Mouse (Mus musculus): ENCODE results near the gene Cyp1a2.
"Not testable (repeated sequence)": the region's sequence is repeated elsewhere in the genome, so short reads cannot be mapped to it uniquely, and the experiment has no call there.

Cyp1a2 gene

DNA sequence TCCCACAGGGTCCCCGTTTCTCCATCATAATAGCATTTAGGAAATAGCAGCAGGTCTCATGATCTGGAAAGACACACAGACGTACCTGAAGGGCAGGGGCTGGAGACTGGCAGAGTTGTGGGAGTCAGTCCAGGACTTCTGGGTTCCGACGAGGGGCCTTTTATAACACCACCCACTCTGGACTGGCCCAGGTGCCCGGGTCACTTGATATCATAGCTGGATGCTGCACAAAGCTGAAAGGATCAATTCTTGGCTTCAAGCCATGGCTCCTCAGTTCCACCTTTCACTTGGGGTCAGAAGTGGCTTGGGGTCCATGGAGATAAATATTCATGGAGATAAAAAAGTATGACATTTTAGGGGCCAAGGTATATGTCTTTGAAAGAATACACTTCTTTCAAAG lies at the start of gene Cyp1a2:
Gene Cyp1a2 (minus strand): TSS at position 184 of the 400 bp plus-strand sequence.
- in situ Hi-C loops (cut with MboI; ENCODE audit: low sequenced_read_pairs) = no loop called here

DNA sequence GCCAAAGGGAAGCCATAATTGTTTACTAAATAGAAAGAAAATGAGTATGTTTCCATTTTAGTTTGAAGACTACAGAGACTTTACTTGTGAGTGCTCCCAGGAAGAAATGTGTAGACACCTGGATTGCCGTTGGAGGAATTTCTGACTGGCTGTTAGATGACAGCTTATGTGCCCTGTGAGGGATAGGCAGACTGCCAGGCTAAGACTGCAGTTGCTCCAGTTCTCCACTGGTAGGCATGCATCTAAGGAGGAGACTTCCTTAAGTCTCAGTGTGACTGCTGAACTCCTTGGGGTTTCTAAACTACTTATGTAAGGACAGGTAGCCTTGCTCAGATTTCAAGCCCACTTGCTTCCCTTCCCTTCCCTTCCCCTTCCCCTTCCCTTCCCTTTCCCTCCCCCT lies 44.8 kb upstream of the Cyp1a2 start:
- in situ Hi-C loops (cut with MboI; ENCODE audit: low sequenced_read_pairs) = no loop called here

GRCm38 (mm10) chr9:57724701-57725100 lies 41.2 kb upstream of the Cyp1a2 start:
- in situ Hi-C loops (cut with MboI; ENCODE audit: low sequenced_read_pairs) = no loop called here

DNA sequence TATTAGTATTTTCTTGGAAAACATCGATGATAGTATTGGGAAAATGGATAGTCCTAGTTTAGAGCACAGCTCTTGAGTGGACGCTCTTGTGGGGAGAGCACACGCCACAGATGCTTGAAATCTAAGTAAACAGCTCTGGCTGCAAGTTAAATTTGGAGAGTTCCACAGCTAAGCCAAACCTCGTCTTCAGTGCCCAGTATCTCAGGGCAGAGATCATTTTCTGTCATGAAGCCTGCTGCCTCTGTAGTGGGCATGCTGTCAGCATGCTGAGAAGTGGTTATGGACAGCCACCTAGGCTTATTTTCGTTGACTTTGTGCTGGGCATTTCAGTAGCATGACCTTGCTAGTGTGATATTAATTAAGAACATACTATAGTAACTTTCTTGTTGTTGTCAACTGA lies 40.3 kb upstream of the Cyp1a2 start:
- in situ Hi-C loops (cut with MboI; ENCODE audit: low sequenced_read_pairs) = no loop called here

DNA sequence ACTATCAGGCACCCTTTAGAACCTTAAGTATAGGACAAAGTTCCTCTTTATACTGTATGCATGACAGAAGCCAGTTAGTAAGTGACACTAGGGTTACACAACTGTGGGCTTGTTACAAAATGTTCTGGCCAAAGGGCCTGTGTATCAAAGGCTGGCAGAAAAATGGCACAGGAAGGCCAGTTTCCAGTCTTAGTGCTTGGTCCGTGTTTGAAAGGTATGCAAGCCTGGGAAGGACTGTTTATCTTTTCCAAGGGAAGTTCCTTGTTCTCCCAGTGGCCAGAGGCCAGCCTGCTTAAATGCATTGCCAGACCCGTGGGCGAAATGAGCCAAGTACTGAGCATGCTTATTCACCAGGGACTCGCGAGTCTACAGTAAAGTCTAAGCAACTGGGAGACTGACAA lies 39.8 kb upstream of the Cyp1a2 start:
- in situ Hi-C loops (cut with MboI; ENCODE audit: low sequenced_read_pairs) = no loop called here

- in situ Hi-C loops (cut with MboI; ENCODE audit: low sequenced_read_pairs) = no loop called here
These were observed 38.9 kb upstream of the Cyp1a2 start for GRCm38 (mm10) chr9:57722371-57722770.

DNA sequence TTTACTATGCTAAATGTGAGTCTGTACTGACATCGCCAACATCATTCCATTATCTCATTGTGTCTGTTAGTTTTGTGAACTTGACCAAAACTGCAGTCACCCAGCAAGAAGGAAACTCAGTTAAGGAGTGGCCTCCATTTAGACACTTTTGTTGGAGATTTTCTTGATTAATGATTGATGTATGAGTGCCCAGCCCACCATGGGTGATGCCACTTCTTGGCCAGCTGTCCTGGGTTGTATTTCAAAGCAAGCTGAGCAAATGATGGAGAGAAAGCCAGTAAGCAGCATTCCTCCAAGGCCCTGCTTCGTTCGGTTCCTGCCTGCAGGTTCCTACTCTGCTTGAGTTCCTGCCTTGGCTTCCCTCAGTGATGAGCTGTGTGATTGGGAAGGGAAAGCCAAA lies 37.2 kb upstream of the Cyp1a2 start:
- in situ Hi-C loops (cut with MboI; ENCODE audit: low sequenced_read_pairs) = no loop called here

GRCm38 (mm10) chr9:57718408-57718807 lies 34.9 kb upstream of the Cyp1a2 start:
- in situ Hi-C loops (cut with MboI; ENCODE audit: low sequenced_read_pairs) = no loop called here

DNA sequence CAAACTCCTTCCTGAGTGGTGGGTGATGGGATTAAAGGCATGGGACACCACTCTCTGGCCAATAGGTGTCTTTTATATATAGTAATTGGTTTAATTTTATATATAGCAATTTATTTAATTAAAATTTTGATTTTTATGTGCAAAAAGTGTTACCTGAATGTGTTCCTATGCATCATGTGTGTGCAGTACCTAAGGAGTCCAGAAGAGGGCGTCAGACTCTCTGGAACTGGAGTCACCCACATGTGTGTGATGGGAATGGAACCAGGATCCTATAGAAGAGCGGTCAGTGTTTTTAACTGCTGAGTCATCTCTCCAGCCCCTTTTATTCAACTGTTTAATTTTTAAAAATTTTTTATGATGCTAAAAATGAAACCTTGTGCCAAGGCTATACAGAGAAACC lies 28.7 kb upstream of the Cyp1a2 start:
- in situ Hi-C loops (cut with MboI; ENCODE audit: low sequenced_read_pairs) = no loop called here

- in situ Hi-C loops (cut with MboI; ENCODE audit: low sequenced_read_pairs) = not testable (repeated sequence)
These were observed 26.7 kb upstream of the Cyp1a2 start for GRCm38 (mm10) chr9:57710214-57710613.

GRCm38 (mm10) chr9:57708720-57709274 lies 25.3 kb upstream of the Cyp1a2 start:
- in situ Hi-C loops (cut with MboI; ENCODE audit: low sequenced_read_pairs) = no loop called here

DNA sequence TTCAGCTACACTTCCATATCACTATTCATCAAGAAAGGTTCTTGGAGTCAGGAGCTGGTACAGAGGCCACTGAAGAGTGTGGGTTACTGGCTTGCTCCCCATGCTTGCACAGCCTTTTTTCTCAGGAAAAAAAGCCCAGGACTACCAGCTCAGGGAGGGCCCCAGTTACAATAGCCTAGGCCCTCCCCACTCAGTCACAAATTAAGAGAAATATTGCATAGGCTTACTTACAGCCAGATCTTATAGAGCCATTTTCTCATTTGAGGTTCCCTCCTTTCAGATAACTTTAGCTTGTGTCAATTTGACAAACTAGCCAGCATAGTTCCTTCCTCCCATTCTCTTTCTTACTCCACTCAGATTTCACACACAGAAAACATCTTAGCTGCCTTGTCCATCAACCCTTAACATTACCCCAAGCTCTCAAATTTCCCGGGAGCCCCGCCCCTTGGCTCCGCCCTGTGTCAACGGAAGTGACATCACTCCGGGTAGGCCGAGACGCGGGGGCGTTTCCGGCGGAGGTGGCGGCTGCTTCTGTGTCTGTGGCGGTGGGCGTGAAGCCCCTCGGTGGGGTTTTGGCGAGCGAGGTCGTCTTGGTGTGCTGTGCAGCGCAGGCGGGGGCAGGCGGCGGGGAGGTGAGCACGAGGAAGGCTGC lies 24.7 kb upstream of the Cyp1a2 start, which contains the start of gene Edc3:
Gene Edc3 (plus strand): TSS at position 473 of the 652 bp plus-strand sequence.
- in situ Hi-C loops (cut with MboI; ENCODE audit: low sequenced_read_pairs) = no loop called here

GRCm38 (mm10) chr9:57706496-57706895 lies 23.0 kb upstream of the Cyp1a2 start:
- in situ Hi-C loops (cut with MboI; ENCODE audit: low sequenced_read_pairs) = no loop called here

GRCm38 (mm10) chr9:57698466-57699150 lies 15.1 kb upstream of the Cyp1a2 start:
- in situ Hi-C loops (cut with MboI; ENCODE audit: low sequenced_read_pairs) = no loop called here

DNA sequence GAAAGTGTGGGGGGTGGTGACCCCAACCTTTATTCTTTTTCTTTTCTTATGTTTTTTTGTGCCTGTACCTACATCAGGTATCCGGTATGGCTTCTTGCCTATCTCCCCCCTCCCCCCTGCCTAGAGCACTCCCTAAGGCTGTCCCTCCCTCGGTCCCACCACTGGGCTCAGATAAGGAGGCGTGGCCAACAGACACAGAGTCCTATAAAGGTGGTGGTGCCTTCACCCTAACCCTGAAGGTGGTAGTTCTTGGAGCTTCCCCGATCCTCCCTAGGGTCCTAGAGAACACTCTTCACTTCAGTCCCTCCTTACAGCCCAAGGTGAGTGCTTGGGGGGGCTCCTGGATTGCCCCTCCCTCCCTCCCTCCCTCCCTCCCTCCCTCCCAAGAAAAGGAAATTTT lies 13.9 kb upstream of the Cyp1a2 start:
- in situ Hi-C loops (cut with MboI; ENCODE audit: low sequenced_read_pairs) = no loop called here

DNA sequence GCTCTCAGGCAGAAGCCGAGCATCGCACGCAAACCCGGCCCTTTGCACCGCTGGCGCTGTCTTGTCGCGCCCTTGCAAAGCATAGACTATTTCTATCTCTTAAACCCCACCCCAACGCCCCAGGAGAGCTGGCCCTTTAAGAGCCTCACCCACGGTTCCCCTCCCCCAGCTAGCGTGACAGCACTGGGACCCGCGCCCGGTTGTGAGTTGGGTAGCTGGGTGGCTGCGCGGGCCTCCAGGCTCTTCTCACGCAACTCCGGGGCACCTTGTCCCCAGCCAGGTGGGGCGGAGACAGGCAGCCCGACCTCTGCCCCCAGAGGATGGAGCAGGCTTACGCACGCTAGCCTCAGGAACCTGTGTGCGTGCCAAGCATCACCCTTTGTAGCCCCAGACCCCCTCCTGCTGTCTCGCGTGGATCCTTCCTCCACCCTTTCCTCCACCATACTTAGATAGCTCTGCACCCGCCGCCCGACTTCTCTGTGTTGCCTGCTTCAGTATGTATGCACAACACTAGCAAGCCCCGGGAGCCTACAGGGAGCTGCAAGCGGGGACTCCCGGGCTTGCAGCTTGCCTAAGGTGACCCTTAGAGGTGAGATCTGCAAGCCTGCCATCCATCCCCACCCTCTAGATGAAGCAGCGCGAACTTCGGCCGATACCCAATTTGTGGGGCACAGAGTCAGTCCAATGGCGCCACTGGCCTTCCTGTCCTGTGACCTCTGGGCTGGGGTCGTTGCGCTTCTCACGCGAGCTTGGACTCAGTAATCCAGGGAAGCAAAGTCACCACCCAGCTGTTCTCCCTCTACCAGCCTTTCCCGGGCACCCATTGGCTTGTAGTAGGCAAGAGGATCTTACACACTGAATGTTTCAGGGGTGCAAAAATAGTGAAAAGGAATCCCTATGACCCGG lies 13.1 kb upstream of the Cyp1a2 start:
- in situ Hi-C loops (cut with MboI; ENCODE audit: low sequenced_read_pairs) = no loop called here

DNA sequence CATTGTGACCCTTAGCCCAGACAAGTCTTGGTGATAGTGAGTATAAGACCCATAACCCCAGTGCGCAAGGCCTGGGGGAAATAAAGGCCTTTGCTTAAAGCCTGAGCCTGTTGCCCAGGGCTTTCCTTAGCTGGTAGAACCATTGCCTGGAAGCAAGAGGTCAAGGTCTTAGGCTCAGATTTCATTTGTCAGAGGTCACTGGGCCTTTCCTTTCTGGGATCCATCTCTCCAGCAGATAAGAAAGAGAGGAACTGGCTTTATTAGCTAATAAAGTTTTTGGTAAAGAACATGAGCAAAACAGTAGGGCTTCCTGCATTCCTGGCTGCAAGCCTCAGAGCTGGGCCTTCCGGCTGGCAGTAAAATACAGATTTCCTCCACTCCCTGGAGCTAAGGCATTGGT lies 10.6 kb upstream of the Cyp1a2 start:
- in situ Hi-C loops (cut with MboI; ENCODE audit: low sequenced_read_pairs) = no loop called here

- in situ Hi-C loops (cut with MboI; ENCODE audit: low sequenced_read_pairs) = no loop called here
These were observed 5.1 kb upstream of the Cyp1a2 start for GRCm38 (mm10) chr9:57688606-57689005.

- in situ Hi-C loops (cut with MboI; ENCODE audit: low sequenced_read_pairs) = no loop called here
These were observed 4.7 kb upstream of the Cyp1a2 start for GRCm38 (mm10) chr9:57688158-57688557.

DNA sequence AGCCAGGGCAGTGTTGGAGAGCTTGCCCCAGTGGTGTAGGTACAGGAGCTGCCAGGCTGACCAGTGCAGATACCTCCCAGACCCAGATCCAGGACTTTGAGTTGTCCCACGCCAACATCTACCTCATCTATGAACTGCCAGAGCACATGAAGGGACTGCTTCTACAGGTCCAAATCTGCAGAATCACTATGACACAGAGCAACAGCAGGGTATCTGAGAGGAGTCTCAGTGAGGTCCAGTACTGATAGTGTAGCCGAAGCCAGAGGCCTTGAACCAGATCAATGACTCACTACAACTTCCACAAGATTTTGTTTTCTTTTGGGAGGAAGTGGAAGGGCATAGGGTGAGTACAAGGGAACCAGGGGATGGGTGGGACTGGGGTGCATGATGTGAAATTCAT lies 4.2 kb upstream of the Cyp1a2 start, which contains the start of gene Cyp1a1:
Gene Cyp1a1 (plus strand): TSS at position 178 of the 400 bp plus-strand sequence.
- in situ Hi-C loops (cut with MboI; ENCODE audit: low sequenced_read_pairs) = no loop called here

DNA sequence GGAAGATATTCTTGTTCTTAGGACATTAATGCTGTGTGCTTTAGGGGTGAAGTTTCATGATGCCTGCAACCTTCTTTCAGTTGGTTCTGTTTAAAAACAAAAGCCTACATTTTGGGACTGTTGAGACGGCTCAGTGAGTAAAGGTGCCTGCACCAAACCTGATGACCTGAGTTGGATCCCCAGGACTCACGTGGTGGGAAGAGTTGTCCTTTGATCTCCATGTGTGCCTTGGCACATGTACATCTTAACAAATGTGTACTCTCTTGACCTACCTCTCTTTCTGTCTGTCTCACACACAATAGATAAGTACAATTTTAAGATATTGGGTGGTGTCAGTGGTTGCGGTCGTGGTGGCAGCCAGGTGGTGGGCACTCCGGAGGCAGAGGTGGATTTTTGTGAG lies 2.5 kb upstream of the Cyp1a2 start:
- in situ Hi-C loops (cut with MboI; ENCODE audit: low sequenced_read_pairs) = no loop called here
